26 mouse cellular contexts compared by ENCODE assay signal in genomic region chr7:25814711-25815110, GRCm38 (mm10). TPM values are rescaled to one million over a fixed set of nuclear protein-coding genes. Genes with fewer than 3 reads are reported as not detected.
DNase-seq lines count a peak whose midpoint lies in the region; ATAC-seq and TF ChIP-seq lines count a peak whose summit lies in the region.
"Had no signal": no experiment of that assay in that cellular context is flagged by ENCODE, and none has a peak within 500 bp of the region (broad histone marks: within the 10 kb centered on the region; RNA-seq: fewer than 3 reads in every experiment).

No protein-coding gene starts in this region.

- no peak overlapping the region for H3K9ac ChIP-seq in kidney, embryonic 15.5 days
- H3K9ac ChIP-seq in intestine, embryonic 15.5 days: no peak overlapping the region
- 0 out of 2 replicates have a peak overlapping the region, but pooled peaks have one; percentile 83 for H3K9ac ChIP-seq in stomach, embryonic 16.5 days (ENCODE audit: low read length)
- no peak overlapping the region for H3K9ac ChIP-seq in hindbrain, postnatal 0 days (replicated peaks; ENCODE audit: low read length)
- H3K9ac ChIP-seq: heart, embryonic 13.5 days; limb, embryonic 15.5 days; liver, embryonic 13.5 days had no signal

- ATAC-seq in kidney, embryonic 15.5 days (replicated peaks; ENCODE audit: low FRiP score): no peak
- no peak for ATAC-seq in intestine, embryonic 15.5 days
- no peak for ATAC-seq in stomach, embryonic 16.5 days (ENCODE audit: insufficient read depth, low FRiP score)
- no peak for ATAC-seq in hindbrain, postnatal 0 days
- ATAC-seq: forebrain, embryonic 16.5 days; hindbrain, embryonic 16.5 days; midbrain, embryonic 16.5 days had no signal

- no peak for TF ChIP-seq CTCF in hindbrain, postnatal 0 days (IDR thresholded peaks at IDR 0.05; ENCODE audit: low read depth)

- 72% methylated on average over 9 of the region's 9 CpGs for WGBS in kidney, embryonic 15.5 days
- WGBS in intestine, embryonic 15.5 days: 69% methylated on average over 9 of the region's 9 CpGs
- WGBS in stomach, embryonic 16.5 days: 75% methylated on average over 9 of the region's 9 CpGs
- 84% methylated on average over 9 of the region's 9 CpGs for WGBS in hindbrain, embryonic 10.5 days
- 85% methylated on average over 9 of the region's 9 CpGs for WGBS in hindbrain, postnatal 0 days

- H3K4me3 ChIP-seq in kidney, embryonic 15.5 days (replicated peaks): 0 out of 2 replicates have a peak overlapping the region, but pooled peaks have one; percentile 53
- 0 out of 2 replicates have a peak overlapping the region, but pooled peaks have one; percentile 9 for H3K4me3 ChIP-seq in intestine, embryonic 15.5 days (replicated peaks)
- H3K4me3 ChIP-seq in stomach, embryonic 16.5 days (replicated peaks; ENCODE audit: low read length): peak overlapping the region; percentile 68
- no peak overlapping the region for H3K4me3 ChIP-seq in hindbrain, embryonic 10.5 days
- no peak overlapping the region for H3K4me3 ChIP-seq in hindbrain, postnatal 0 days (ENCODE audit: low read length)
- H3K4me3 ChIP-seq: forebrain, embryonic 10.5 days; heart, embryonic 13.5 days; limb, embryonic 10.5 days; limb, embryonic 15.5 days; liver, embryonic 13.5 days had no signal

- no peak overlapping the region for H3K27ac ChIP-seq in kidney, embryonic 15.5 days
- H3K27ac ChIP-seq in intestine, embryonic 15.5 days: no peak overlapping the region
- H3K27ac ChIP-seq in stomach, embryonic 16.5 days (ENCODE audit: low read length): no peak overlapping the region
- H3K27ac ChIP-seq in hindbrain, embryonic 10.5 days: no peak overlapping the region
- no peak overlapping the region for H3K27ac ChIP-seq in hindbrain, postnatal 0 days
- H3K27ac ChIP-seq: forebrain, embryonic 10.5 days; heart, embryonic 13.5 days; limb, embryonic 10.5 days; limb, embryonic 15.5 days; liver, embryonic 13.5 days had no signal

- no peaks in the 10 kb centered on the region for H3K36me3 ChIP-seq in kidney, embryonic 15.5 days
- no peaks in the 10 kb centered on the region for H3K36me3 ChIP-seq in intestine, embryonic 15.5 days
- no peaks in the 10 kb centered on the region for H3K36me3 ChIP-seq in stomach, embryonic 16.5 days (ENCODE audit: control insufficient read depth, insufficient read depth, low read length)
- no peaks in the 10 kb centered on the region for H3K36me3 ChIP-seq in hindbrain, embryonic 10.5 days
- H3K36me3 ChIP-seq in hindbrain, postnatal 0 days (ENCODE audit: insufficient read depth, low read length): no peaks in the 10 kb centered on the region
- H3K36me3 ChIP-seq: forebrain, embryonic 10.5 days; heart, embryonic 13.5 days; limb, embryonic 10.5 days; limb, embryonic 15.5 days; liver, embryonic 13.5 days had no signal

- H3K4me2 ChIP-seq in kidney, embryonic 15.5 days: peak overlapping the region; percentile 95
- peak overlapping the region; percentile 95 for H3K4me2 ChIP-seq in intestine, embryonic 15.5 days (replicated peaks)
- H3K4me2 ChIP-seq in stomach, embryonic 16.5 days (ENCODE audit: low read depth, low read length): peak overlapping the region; percentile 95
- H3K4me2 ChIP-seq in hindbrain, postnatal 0 days (ENCODE audit: low read depth, low read length): no peak overlapping the region
- H3K4me2 ChIP-seq: heart, embryonic 13.5 days; limb, embryonic 15.5 days; liver, embryonic 13.5 days had no signal

- DNase-seq in kidney, adult 18-20 months: no peak
- DNase-seq in 3T3-L1 (ENCODE audit: low read depth, low spot score): peak; percentile 17
- DNase-seq in hindbrain, embryonic 10.5 days (ENCODE audit: low spot score): no peak
- no peak for DNase-seq in hindbrain, postnatal 0 days (ENCODE audit: low spot score)
- DNase-seq: adrenal gland, postnatal 25 days; cerebellum, adult 18-20 months; cerebellum, postnatal 14 days; heart, postnatal 14 days; kidney, adult 8-10 months; kidney, postnatal 14 days; layer of hippocampus, adult 9-11 months; liver, embryonic 13.5 days; lung, adult 18-20 months; lung, postnatal 10 days; right cerebral cortex, adult 18-20 months; thymus, postnatal 14 days had no signal

- H3K27me3 ChIP-seq in kidney, embryonic 15.5 days: peaks cover 21% of the 10 kb centered on the region
- H3K27me3 ChIP-seq in intestine, embryonic 15.5 days (replicated peaks): no peaks in the 10 kb centered on the region
- no peaks in the 10 kb centered on the region for H3K27me3 ChIP-seq in stomach, embryonic 16.5 days (ENCODE audit: control insufficient read depth, insufficient read depth, low read length)
- H3K27me3 ChIP-seq in hindbrain, embryonic 10.5 days (ENCODE audit: insufficient read depth, poor library complexity, severe bottlenecking): peaks cover 33% of the 10 kb centered on the region
- H3K27me3 ChIP-seq in hindbrain, postnatal 0 days (ENCODE audit: insufficient read depth, low read length): no peaks in the 10 kb centered on the region

- no peaks in the 10 kb centered on the region for H3K9me3 ChIP-seq in kidney, embryonic 15.5 days (replicated peaks)
- H3K9me3 ChIP-seq in intestine, embryonic 15.5 days: no peaks in the 10 kb centered on the region
- no peaks in the 10 kb centered on the region for H3K9me3 ChIP-seq in stomach, embryonic 16.5 days (replicated peaks; ENCODE audit: control insufficient read depth, low read length)
- no peaks in the 10 kb centered on the region for H3K9me3 ChIP-seq in hindbrain, embryonic 10.5 days
- H3K9me3 ChIP-seq in hindbrain, postnatal 0 days (ENCODE audit: low read length): no peaks in the 10 kb centered on the region
- H3K9me3 ChIP-seq: forebrain, embryonic 10.5 days; heart, embryonic 13.5 days; limb, embryonic 10.5 days; limb, embryonic 15.5 days; liver, embryonic 13.5 days had no signal

- H3K4me1 ChIP-seq in kidney, embryonic 15.5 days: peaks cover 31% of the 10 kb centered on the region
- H3K4me1 ChIP-seq in intestine, embryonic 15.5 days (replicated peaks): peaks cover 17% of the 10 kb centered on the region
- peaks cover 6% of the 10 kb centered on the region; the same call in 1 of the 2 replicates for H3K4me1 ChIP-seq in stomach, embryonic 16.5 days (ENCODE audit: control insufficient read depth, insufficient read depth, low read length)
- H3K4me1 ChIP-seq in hindbrain, embryonic 10.5 days (replicated peaks): peaks cover 17% of the 10 kb centered on the region
- no peaks in the 10 kb centered on the region for H3K4me1 ChIP-seq in hindbrain, postnatal 0 days (ENCODE audit: insufficient read depth, low read length)

RNA-seq across cellular contexts. Expression of gene Cyp2s1, which starts 2.0 kb away (rescaled TPM):
- polyA plus RNA-seq in kidney, embryonic 15.5 days (2015; fragmentation: Nextera tagmentation; extraction: Ambion mirVana): 17.2 and 18.1 TPM in 2 replicates
- 33.2 and 35.9 TPM in 2 replicates for polyA plus RNA-seq in intestine, embryonic 15.5 days (2015; fragmentation: Nextera tagmentation; extraction: Ambion mirVana)
- 53.1 and 74.9 TPM in 2 replicates for polyA plus RNA-seq in stomach, embryonic 16.5 days (2015; fragmentation: Nextera tagmentation; extraction: Ambion mirVana)
- polyA plus RNA-seq in hindbrain, embryonic 10.5 days (2016; fragmentation: Nextera tagmentation; extraction: Ambion mirVana): 0.44 and 0.46 TPM in 2 replicates
- total RNA-seq in hindbrain, postnatal 0 days (2014; rRNA removed): 3.8 and 4.4 TPM in 2 replicates
- 3.5 and 4.3 TPM in 2 replicates for polyA plus RNA-seq in hindbrain, postnatal 0 days (2015; fragmentation: Nextera tagmentation; extraction: Ambion mirVana)

RNA-seq across cellular contexts. Expression of gene Axl, which starts 26.2 kb away (rescaled TPM):
- polyA plus RNA-seq in kidney, embryonic 15.5 days (2015; fragmentation: Nextera tagmentation; extraction: Ambion mirVana): 81.9 and 91.5 TPM in 2 replicates
- 69.8 and 71.5 TPM in 2 replicates for polyA plus RNA-seq in intestine, embryonic 15.5 days (2015; fragmentation: Nextera tagmentation; extraction: Ambion mirVana)
- polyA plus RNA-seq in stomach, embryonic 16.5 days (2015; fragmentation: Nextera tagmentation; extraction: Ambion mirVana): 80.8 and 85.1 TPM in 2 replicates
- polyA plus RNA-seq in hindbrain, embryonic 10.5 days (2016; fragmentation: Nextera tagmentation; extraction: Ambion mirVana): 15.0 and 18.4 TPM in 2 replicates
- total RNA-seq in hindbrain, postnatal 0 days (2014; rRNA removed): 41.7 and 44.3 TPM in 2 replicates
- 24.5 and 26.8 TPM in 2 replicates for polyA plus RNA-seq in hindbrain, postnatal 0 days (2015; fragmentation: Nextera tagmentation; extraction: Ambion mirVana)

Comparison
In these comparisons a context has a peak if more than half of its experiments do, and no peak if none do; other contexts are left out.
1. H3K4me3 ChIP-seq: peak in kidney, embryonic 15.5 days (single experiment), intestine, embryonic 15.5 days (single experiment) and stomach, embryonic 16.5 days (single experiment); none in hindbrain, embryonic 10.5 days (single experiment) and hindbrain, postnatal 0 days (single experiment).